Mouse (Mus musculus) midbrain, embryonic 16.5 days (tissue): Measurements from ENCODE around the gene Tcte2. TPM values are rescaled to one million over a fixed set of nuclear protein-coding genes. Genes with fewer than 3 reads are reported as not detected.

ENCODE experiments used
- ATAC-seq: fragments of 200-750 bp; cut with Nextera tagmentation; 2 replicates; pipeline ENCODE4 v1.8.0; 2017; ENCODE audit warnings: moderate TSS enrichment
- H3K27ac ChIP-seq: fragments of 300-500 bp; sonication (generic); 2 replicates; pipeline ENCODE4 v1.5.1; 2014; ENCODE audit warnings: mild to moderate bottlenecking, low read length, mixed read lengths
- H3K27me3 ChIP-seq: fragments of 300-500 bp; sonication (generic); 2 replicates; pipeline ENCODE4 v1.6.1; 2014; ENCODE audit warnings: low read depth, low read length, mixed read lengths; ENCODE audit not compliant: control insufficient read depth, insufficient read depth
- H3K36me3 ChIP-seq: fragments of 300-500 bp; sonication (generic); 2 replicates; pipeline ENCODE4 v1.6.1; 2014; ENCODE audit warnings: mild to moderate bottlenecking, low read length, moderate library complexity, mixed read lengths; ENCODE audit not compliant: control insufficient read depth, insufficient read depth
- H3K4me1 ChIP-seq: fragments of 300-500 bp; sonication (generic); 2 replicates; pipeline ENCODE4 v1.6.1; 2014; ENCODE audit warnings: mild to moderate bottlenecking, low read length, mixed read lengths; ENCODE audit not compliant: control insufficient read depth, insufficient read depth
- H3K4me2 ChIP-seq: fragments of 300-500 bp; sonication (generic); 2 replicates; pipeline ENCODE4 v1.6.1; 2014; ENCODE audit warnings: mild to moderate bottlenecking, low read length, mixed read lengths
- H3K4me3 ChIP-seq: fragments of 300-500 bp; sonication (generic); 2 replicates; pipeline ENCODE4 v1.5.1; 2014; ENCODE audit warnings: low read depth, mild to moderate bottlenecking, low read length, moderate library complexity, mixed read lengths
- H3K9ac ChIP-seq: fragments of 300-500 bp; sonication (generic); 2 replicates; pipeline ENCODE4 v1.6.1; 2014; ENCODE audit warnings: low read depth, low read length, mixed read lengths
- H3K9me3 ChIP-seq: fragments of 300-500 bp; sonication (generic); replicated peaks from 2 replicates; pipeline ENCODE4 v1.6.1; 2014; ENCODE audit warnings: mild to moderate bottlenecking, low read length, mixed read lengths; ENCODE audit not compliant: control insufficient read depth, poor library complexity, severe bottlenecking
- WGBS: fragments of 180-500 bp; shearing (Covaris S2); extraction: QIAGEN DNeasy Blood & Tissue Kit; methylation state at CpG from one replicate; pipeline ENCODE4 v1.1.7; 2014; 5-methylcytosine and 5-hydroxymethylcytosine counted together
- polyA plus RNA-seq: library from polyadenylated mRNA; unstranded; fragments of >200 nt; fragmentation: Nextera tagmentation; extraction: Ambion mirVana; gene quantifications from 2 replicates; pipeline ENCODE4 v1.2.1, GENCODE M21; 2015

Gene Tcte2
- polyA plus RNA-seq, 1 experiment from 2014 or later: 15.5 TPM

- Histone ChIP-seq H3K36me3 (no peaks in the 10 kb centered on the region), H3K27me3 (no peaks in the 10 kb centered on the region), H3K9ac (no peak overlapping the region), H3K4me3 (no peak overlapping the region), H3K27ac (no peak overlapping the region), H3K9me3 (no peaks in the 10 kb centered on the region), H3K4me1 (peaks cover under 1% of the 10 kb centered on the region; the same call in 1 of the 2 replicates), H3K4me2 (no peak overlapping the region)
- 85% methylated on average over 11 of the region's 11 CpGs for WGBS
- no peak for ATAC-seq
Measured at GRCm38 (mm10) chr17:13717428-13717827, 44.2 kb downstream of the Tcte2 start.

- Histone ChIP-seq H3K4me3 (no peak overlapping the region), H3K4me2 (no peak overlapping the region), H3K9ac (no peak overlapping the region), H3K27ac (no peak overlapping the region), H3K4me1 (peaks cover 3% of the 10 kb centered on the region; the same call in 1 of the 2 replicates), H3K36me3 (no peaks in the 10 kb centered on the region), H3K9me3 (no peaks in the 10 kb centered on the region), H3K27me3 (no peaks in the 10 kb centered on the region)
- WGBS: 91% methylated on average over 6 of the region's 6 CpGs
- ATAC-seq: no peak
Measured at GRCm38 (mm10) chr17:13716336-13716735, 45.3 kb downstream of the Tcte2 start.

GRCm38 (mm10) chr17:13715511-13715910 lies 46.1 kb downstream of the Tcte2 start:
- WGBS: 82% methylated on average over 9 of the region's 9 CpGs
- no peak for ATAC-seq
- Histone ChIP-seq H3K27me3 (no peaks in the 10 kb centered on the region), H3K4me3 (no peak overlapping the region), H3K27ac (no peak overlapping the region), H3K9me3 (no peaks in the 10 kb centered on the region), H3K9ac (no peak overlapping the region), H3K4me2 (no peak overlapping the region), H3K36me3 (no peaks in the 10 kb centered on the region), H3K4me1 (peaks cover 3% of the 10 kb centered on the region; the same call in 1 of the 2 replicates)

GRCm38 (mm10) chr17:13714654-13715053 lies 47.0 kb downstream of the Tcte2 start:
- no peak overlapping the region for H3K9ac ChIP-seq
- H3K36me3 ChIP-seq: no peaks in the 10 kb centered on the region
- no peaks in the 10 kb centered on the region for H3K9me3 ChIP-seq
- H3K27ac ChIP-seq: no peak overlapping the region
- H3K4me3 ChIP-seq: no peak overlapping the region
- no peak overlapping the region for H3K4me2 ChIP-seq
- 75% methylated on average over 4 of the region's 4 CpGs for whole genome bisulfite sequencing
- peaks cover 3% of the 10 kb centered on the region; the same call in 1 of the 2 replicates for H3K4me1 ChIP-seq
- no peak for ATAC-seq
- H3K27me3 ChIP-seq: no peaks in the 10 kb centered on the region

GRCm38 (mm10) chr17:13714128-13714527 lies 47.5 kb downstream of the Tcte2 start:
- H3K4me1 ChIP-seq: peaks cover 3% of the 10 kb centered on the region; the same call in 1 of the 2 replicates
- no peak overlapping the region for H3K4me2 ChIP-seq
- no peak overlapping the region for H3K27ac ChIP-seq
- no peaks in the 10 kb centered on the region for H3K36me3 ChIP-seq
- H3K9ac ChIP-seq: no peak overlapping the region
- ATAC-seq: no peak
- no peak overlapping the region for H3K4me3 ChIP-seq
- 96% methylated on average over 4 of the region's 4 CpGs for WGBS
- H3K27me3 ChIP-seq: no peaks in the 10 kb centered on the region
- H3K9me3 ChIP-seq: no peaks in the 10 kb centered on the region

GRCm38 (mm10) chr17:13712518-13712917 lies 49.1 kb downstream of the Tcte2 start:
- no peak overlapping the region for H3K4me2 ChIP-seq
- peaks cover 3% of the 10 kb centered on the region; the same call in 1 of the 2 replicates for H3K4me1 ChIP-seq
- no peak overlapping the region for H3K4me3 ChIP-seq
- H3K9me3 ChIP-seq: no peaks in the 10 kb centered on the region
- ATAC-seq: peak; percentile 13
- WGBS: 85% methylated on average over 3 of the region's 3 CpGs
- no peak overlapping the region for H3K9ac ChIP-seq
- no peak overlapping the region for H3K27ac ChIP-seq
- H3K36me3 ChIP-seq: no peaks in the 10 kb centered on the region
- H3K27me3 ChIP-seq: no peaks in the 10 kb centered on the region

- Histone ChIP-seq H3K27ac (no peak overlapping the region), H3K9ac (no peak overlapping the region), H3K4me3 (no peak overlapping the region), H3K4me2 (no peak overlapping the region), H3K4me1 (peaks cover 3% of the 10 kb centered on the region; the same call in 1 of the 2 replicates), H3K9me3 (no peaks in the 10 kb centered on the region), H3K27me3 (no peaks in the 10 kb centered on the region), H3K36me3 (no peaks in the 10 kb centered on the region)
- 71% methylated on average over 6 of the region's 6 CpGs for WGBS
- peak; percentile 74 for ATAC-seq
Measured at GRCm38 (mm10) chr17:13712116-13712515, 49.5 kb downstream of the Tcte2 start.

GRCm38 (mm10) chr17:13711173-13711572 lies 50.5 kb downstream of the Tcte2 start:
- Histone ChIP-seq H3K36me3 (no peaks in the 10 kb centered on the region), H3K9ac (no peak overlapping the region), H3K4me2 (no peak overlapping the region), H3K4me1 (peaks cover 3% of the 10 kb centered on the region; the same call in 1 of the 2 replicates), H3K27ac (no peak overlapping the region), H3K4me3 (no peak overlapping the region), H3K27me3 (no peaks in the 10 kb centered on the region), H3K9me3 (no peaks in the 10 kb centered on the region)
- no peak for ATAC-seq
- WGBS: 90% methylated on average over 5 of the region's 5 CpGs

GRCm38 (mm10) chr17:13705481-13705921 lies 56.1 kb downstream of the Tcte2 start:
- Histone ChIP-seq H3K4me1 (no peaks in the 10 kb centered on the region), H3K36me3 (no peaks in the 10 kb centered on the region), H3K4me3 (no peak overlapping the region), H3K4me2 (no peak overlapping the region), H3K27me3 (no peaks in the 10 kb centered on the region), H3K27ac (no peak overlapping the region), H3K9ac (no peak overlapping the region), H3K9me3 (no peaks in the 10 kb centered on the region)
- ATAC-seq: no peak
- 38% methylated on average over 4 of the region's 4 CpGs for WGBS
